Mouse (Mus musculus): ENCODE measurements around the gene Lsamp. TPM values are rescaled to one million over a fixed set of nuclear protein-coding genes. Genes with fewer than 3 reads are reported as not detected.

The Lsamp gene
- total and polyA plus RNA-seq, 3 experiments: not detected

DNA sequence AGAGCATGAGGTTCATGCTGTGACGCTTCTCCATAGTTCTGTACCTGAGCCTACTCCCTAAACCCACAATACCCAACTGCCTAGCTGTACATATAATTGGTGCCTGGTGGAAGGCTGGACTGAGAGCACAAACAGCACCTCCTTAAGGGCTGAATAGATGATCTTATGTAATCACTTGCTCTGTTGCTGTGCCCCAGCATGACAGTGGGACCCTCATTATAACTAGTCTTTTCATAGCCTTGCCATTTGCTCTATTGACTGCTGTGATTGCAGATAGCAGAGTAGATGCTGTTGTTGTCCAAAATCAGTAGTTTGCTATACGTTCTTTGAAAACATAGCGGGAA lies 1843.4 kb downstream of the Lsamp start:
- Histone ChIP-seq H3K36me3 (replicated peaks in 1 of 2; ENCODE audit: control insufficient read depth in 1 of 2, insufficient read depth in 1 of 2, low read length in 1 of 2) (no peaks in the 10 kb centered on the region), H3K9me3 (replicated peaks; ENCODE audit: low read length) (peaks cover 46% of the 10 kb centered on the region), H3K9ac (ENCODE audit: insufficient read depth, low read depth) (no peak overlapping the region), H3K79me2 (replicated peaks; ENCODE audit: control insufficient read depth, extremely low read depth, insufficient read depth, poor library complexity, severe bottlenecking) (no peaks in the 10 kb centered on the region), H3K27me3 (replicated peaks) (no peaks in the 10 kb centered on the region), H3K4me3 (replicated peaks in 1 of 3; ENCODE audit: low read depth in 2 of 3, low read length in 2 of 3, poor library complexity in 1 of 3) (no peak overlapping the region), H3K4me1 (ENCODE audit: control insufficient read depth in 1 of 2, insufficient read depth in 2 of 2) (no peaks in the 10 kb centered on the region), H3K27ac (ENCODE audit: insufficient read depth, low read depth) (no peak overlapping the region), H3K4me2 (ENCODE audit: insufficient read depth, low read depth, poor library complexity, severe bottlenecking) (no peak overlapping the region)
- in situ Hi-C loops (cut with MboI; ENCODE audit: low pct_ligation_motif_present, low pct_unique_long_range_greater_than_20kb, low sequenced_read_pairs): no loop called here
- dilution Hi-C loops (cut with MboI; ENCODE audit: extremely low pct_ligation_motif_present, extremely low pct_unique_long_range_greater_than_20kb, low sequenced_read_pairs): no loop called here
- DNase-seq (ENCODE audit: extremely low read depth): no peak
- TF ChIP-seq USF1 (IDR thresholded peaks at IDR 0.05; ENCODE audit: low read depth, low read length): no peak
- no peak for TF ChIP-seq MAFK (IDR thresholded peaks at IDR 0.05; ENCODE audit: insufficient replicate concordance, low read length)
- TF ChIP-seq HCFC1 (IDR thresholded peaks at IDR 0.05; ENCODE audit: low read depth, low read length): no peak
- TF ChIP-seq SMC3 (IDR thresholded peaks at IDR 0.05; ENCODE audit: low read depth, low read length): no peak
- no peak for TF ChIP-seq POLR2AphosphoS2 (IDR thresholded peaks at IDR 0.05; ENCODE audit: low read depth, low read length)
- TF ChIP-seq CHD1 (IDR thresholded peaks at IDR 0.05; ENCODE audit: low read depth, low read length): no peak
- no peak for TF ChIP-seq MYC (IDR thresholded peaks at IDR 0.05; ENCODE audit: low read depth, low read length)
- no peak for TF ChIP-seq POLR2A (IDR thresholded peaks at IDR 0.05; ENCODE audit: low read depth, low read length)
- TF ChIP-seq USF2 (conservative IDR thresholded peaks at IDR 0.05; ENCODE audit: low read depth, low read length): no peak
- TF ChIP-seq PAX5 (IDR thresholded peaks at IDR 0.05; ENCODE audit: low read length): no peak
- TF ChIP-seq KAT2A (IDR thresholded peaks at IDR 0.05; ENCODE audit: insufficient replicate concordance, low read length): no peak
- TF ChIP-seq RCOR1 (conservative IDR thresholded peaks at IDR 0.05; ENCODE audit: low read depth, low read length): no peak
- no peak for TF ChIP-seq RAD21 (IDR thresholded peaks at IDR 0.05; ENCODE audit: low read depth, low read length)
- TF ChIP-seq EP300 (IDR thresholded peaks at IDR 0.05; ENCODE audit: low read length): no peak
- no peak for TF ChIP-seq TCF12 (IDR thresholded peaks at IDR 0.05; ENCODE audit: low read depth, low read length)
- TF ChIP-seq ZNF384 (IDR thresholded peaks at IDR 0.05; ENCODE audit: low read depth, low read length): no peak

GRCm38 (mm10) chr16:41834637-41835036 lies 1850.5 kb downstream of the Lsamp start:
- no peaks in the 10 kb centered on the region for H3K27me3 ChIP-seq (replicated peaks)
- in situ Hi-C loops (cut with MboI; ENCODE audit: low pct_ligation_motif_present, low pct_unique_long_range_greater_than_20kb, low sequenced_read_pairs): no loop called here
- H3K4me2 ChIP-seq (ENCODE audit: insufficient read depth, low read depth, poor library complexity, severe bottlenecking): no peak overlapping the region
- H3K79me2 ChIP-seq (replicated peaks; ENCODE audit: control insufficient read depth, extremely low read depth, insufficient read depth, poor library complexity, severe bottlenecking): no peaks in the 10 kb centered on the region
- no peak for TF ChIP-seq MAZ (IDR thresholded peaks at IDR 0.05; ENCODE audit: low read depth, low read length)
- no peak for TF ChIP-seq CTCF (conservative IDR thresholded peaks at IDR 0.05 in 1 of 2, IDR thresholded peaks at IDR 0.05 in 1 of 2; ENCODE audit: low read depth in 2 of 2, low read length in 2 of 2)
- TF ChIP-seq MAFK (IDR thresholded peaks at IDR 0.05; ENCODE audit: insufficient replicate concordance, low read length): no peak
- no peak for TF ChIP-seq BHLHE40 (IDR thresholded peaks at IDR 0.05; ENCODE audit: low read depth, low read length)
- TF ChIP-seq GABPA (IDR thresholded peaks at IDR 0.05; ENCODE audit: insufficient replicate concordance, low read depth, low read length): no peak
- no peak for TF ChIP-seq CHD1 (IDR thresholded peaks at IDR 0.05; ENCODE audit: low read depth, low read length)
- no peak for TF ChIP-seq SMC3 (IDR thresholded peaks at IDR 0.05; ENCODE audit: low read depth, low read length)
- TF ChIP-seq RCOR1 (conservative IDR thresholded peaks at IDR 0.05; ENCODE audit: low read depth, low read length): no peak
- no peak for TF ChIP-seq E2F4 (IDR thresholded peaks at IDR 0.05; ENCODE audit: insufficient replicate concordance, low read depth, low read length)
- TF ChIP-seq HCFC1 (IDR thresholded peaks at IDR 0.05; ENCODE audit: low read depth, low read length): no peak
- no peak for TF ChIP-seq POLR2A (IDR thresholded peaks at IDR 0.05; ENCODE audit: low read depth, low read length)
- TF ChIP-seq PAX5 (IDR thresholded peaks at IDR 0.05; ENCODE audit: low read length): no peak
- TF ChIP-seq ELF1 (IDR thresholded peaks at IDR 0.05; ENCODE audit: low read depth, low read length): no peak
- no peak for TF ChIP-seq ETS1 (conservative IDR thresholded peaks at IDR 0.05; ENCODE audit: low read depth, low read length)
- no peak for TF ChIP-seq POLR2AphosphoS2 (IDR thresholded peaks at IDR 0.05; ENCODE audit: low read depth, low read length)
- no peak for TF ChIP-seq MXI1 (IDR thresholded peaks at IDR 0.05; ENCODE audit: low read depth, low read length)
- TF ChIP-seq MEF2A (IDR thresholded peaks at IDR 0.05; ENCODE audit: borderline replicate concordance, low read depth, low read length): no peak
- no peak for TF ChIP-seq IRF4 (IDR thresholded peaks at IDR 0.05; ENCODE audit: low read depth, low read length)
- TF ChIP-seq TBP (conservative IDR thresholded peaks at IDR 0.05; ENCODE audit: low read depth, low read length): no peak
- no peak overlapping the region for H3K4me3 ChIP-seq (replicated peaks in 1 of 3; ENCODE audit: low read depth in 2 of 3, low read length in 2 of 3, poor library complexity in 1 of 3)
- H3K4me1 ChIP-seq (ENCODE audit: control insufficient read depth in 1 of 2, insufficient read depth in 2 of 2): no peaks in the 10 kb centered on the region
- H3K27ac ChIP-seq (ENCODE audit: insufficient read depth, low read depth): no peak overlapping the region
- DNase-seq (ENCODE audit: extremely low read depth): no peak
- no peak overlapping the region for H3K9ac ChIP-seq (ENCODE audit: insufficient read depth, low read depth)
- peaks cover 42% of the 10 kb centered on the region for H3K9me3 ChIP-seq (replicated peaks; ENCODE audit: low read length)
- H3K36me3 ChIP-seq (replicated peaks in 1 of 2; ENCODE audit: control insufficient read depth in 1 of 2, insufficient read depth in 1 of 2, low read length in 1 of 2): no peaks in the 10 kb centered on the region
- dilution Hi-C loops (cut with MboI; ENCODE audit: extremely low pct_ligation_motif_present, extremely low pct_unique_long_range_greater_than_20kb, low sequenced_read_pairs): no loop called here
